Mouse (Mus musculus) adrenal gland (tissue): Measurements from ENCODE around the gene Ipp.

ENCODE experiments used
- intact Hi-C: fragments of 180-260 bp; cut with DNase I; formaldehyde crosslinking; loops from one replicate; pipeline ENCODE4 v1.15.1; 2025

The Ipp gene

DNA sequence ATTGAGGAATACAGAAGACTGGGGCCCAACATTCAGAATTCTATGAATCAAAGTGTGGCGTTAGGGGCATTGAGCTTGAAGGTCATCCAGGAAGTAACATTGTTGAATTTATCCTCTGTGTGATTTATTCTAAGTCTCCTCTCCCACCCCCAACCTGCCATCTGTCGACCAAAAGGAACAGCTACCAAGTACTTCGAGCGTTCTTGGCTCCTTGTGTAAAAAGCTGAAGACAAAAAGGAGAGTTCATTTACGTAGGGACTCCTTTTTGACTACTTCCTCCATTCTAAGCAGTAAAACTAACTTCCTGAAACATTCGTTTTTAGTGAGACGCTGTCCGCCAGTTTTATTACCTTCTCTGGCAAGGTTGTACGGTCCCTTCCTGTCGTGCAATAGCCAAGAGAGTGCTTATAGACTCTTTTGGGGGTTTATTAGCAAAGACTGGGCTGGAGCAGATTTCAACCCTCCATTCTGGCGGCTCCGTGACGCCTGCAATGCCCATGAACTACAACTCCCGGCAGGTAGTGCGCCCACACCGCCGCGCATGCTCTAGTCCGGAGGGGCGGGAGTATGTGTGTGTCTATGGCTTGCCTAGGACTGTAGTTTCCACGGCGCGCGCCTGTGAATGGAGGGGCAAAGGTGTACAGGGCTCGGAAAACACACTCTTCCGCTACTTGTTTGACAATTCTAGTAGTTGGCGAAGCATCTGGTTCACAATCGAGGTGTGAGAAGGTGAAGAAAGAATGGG lies 49.4 kb downstream of the Ipp start:
- intact Hi-C loops = loop anchor here (10.0 kb wide), 1 partner anchor 92 kb away; the partner anchor contains the start of gene Mast2

DNA sequence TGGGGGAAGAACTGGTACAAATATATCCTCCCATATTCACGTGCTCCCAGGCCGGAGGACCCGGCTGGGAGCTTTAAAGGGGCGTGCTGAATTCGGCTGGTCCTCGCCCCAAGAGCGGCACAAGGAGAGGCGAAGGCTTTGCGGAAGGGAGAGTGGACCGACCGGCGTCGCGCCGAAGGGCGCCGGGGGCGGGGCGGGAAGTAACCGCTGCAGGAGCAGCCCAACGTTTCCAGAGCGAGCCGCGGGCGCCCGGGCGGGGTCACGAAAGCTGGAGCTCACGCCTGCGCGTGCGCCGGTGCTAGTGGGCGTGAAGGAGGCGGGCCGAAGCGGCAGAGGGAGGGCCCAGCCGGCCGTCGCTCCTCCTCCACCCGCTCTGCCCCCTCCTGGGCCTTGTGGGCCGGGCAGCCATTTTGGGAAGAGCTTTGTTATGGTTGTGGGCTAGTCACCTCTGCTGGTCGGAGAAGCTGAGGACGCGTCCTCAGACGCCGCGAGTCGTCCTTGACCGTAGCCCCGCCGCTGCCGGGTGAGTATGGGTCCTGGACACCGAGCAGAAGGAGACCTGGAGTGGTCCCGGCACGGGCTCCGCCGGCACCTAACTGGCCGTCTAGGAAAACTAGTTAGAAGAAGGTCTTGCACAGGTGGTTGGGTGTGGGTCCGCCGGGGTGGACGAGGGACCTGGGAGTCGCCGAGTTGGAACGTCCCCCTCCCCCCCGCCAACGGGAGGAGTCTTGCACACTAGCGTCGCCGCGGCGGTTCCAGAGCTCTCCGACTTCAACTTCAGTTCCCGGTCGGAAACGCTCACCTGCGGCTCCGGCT lies 50.2 kb downstream of the Ipp start, which contains the start of gene Gpbp1l1:
Gene Gpbp1l1 (plus strand): TSS at position 353 of the 816 bp plus-strand sequence.
- intact Hi-C loops = loop anchor here (10.0 kb wide), 1 partner anchor 93 kb away; the partner anchor contains the start of gene Mast2

DNA sequence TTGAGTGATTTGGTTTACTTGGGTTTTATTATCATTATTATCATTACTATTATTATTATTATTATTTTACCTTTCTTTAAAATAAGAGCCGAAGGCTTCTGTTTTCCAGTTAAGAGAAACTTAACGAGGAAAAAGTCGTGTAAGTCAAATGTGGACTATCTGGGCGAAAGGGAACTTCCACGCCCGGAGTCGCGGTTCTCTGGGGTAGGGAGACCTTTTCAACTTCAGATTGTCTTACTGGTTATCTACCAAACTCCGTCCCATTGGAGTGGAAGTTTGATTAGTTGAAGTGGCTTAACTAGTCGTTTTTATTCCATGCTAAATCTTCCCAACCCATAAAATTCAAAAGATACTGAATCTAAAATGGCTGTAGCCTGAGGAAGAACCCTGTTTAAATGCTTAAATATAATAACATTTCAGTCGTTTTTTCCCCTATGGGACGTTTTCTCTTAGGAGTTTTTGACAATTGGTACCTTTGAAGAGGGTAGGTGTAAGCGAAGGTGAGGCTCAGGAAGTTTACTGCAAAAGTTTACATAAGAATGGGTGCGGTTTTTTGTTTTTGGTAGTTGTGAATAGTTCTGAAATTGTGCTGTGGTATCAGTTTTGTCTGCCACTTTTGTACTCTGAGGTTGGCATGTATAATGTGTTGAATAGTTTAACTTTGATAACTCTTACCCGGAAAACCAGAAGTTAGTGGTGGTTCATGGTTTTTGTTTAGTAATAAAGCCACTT lies 51.0 kb downstream of the Ipp start:
- intact Hi-C loops = loop anchor here (10.0 kb wide), 1 partner anchor 94 kb away; the partner anchor contains the start of gene Mast2
